Mouse (Mus musculus) gastrocnemius, postnatal 25 days (tissue): ENCODE data around the gene Tada2b. TPM values are rescaled to one million over a fixed set of nuclear protein-coding genes. Genes with fewer than 3 reads are reported as not detected.

Source experiments
- DNase-seq: peaks from one replicate; pipeline ENCODE4 v3.0.0; 2022
- total RNA-seq, 2 experiments: library from RNA; stranded (reverse); gene quantifications; 1 replicate in 1 of 2; 2 replicates in 1 of 2; pipeline ENCODE4 v1.2.3; 2021

Tada2b gene
- total RNA-seq, 2 experiments from 2014 or later, result 10.5 to 11.6 TPM

- no peak for DNase-seq
Measured at GRCm38 (mm10) chr5:36445028-36445427, 39.1 kb downstream of the Tada2b start.

GRCm38 (mm10) chr5:36444611-36445010 is 39.5 kb downstream of the Tada2b start:
- DNase-seq, result no peak

GRCm38 (mm10) chr5:36440741-36441140 is 43.3 kb downstream of the Tada2b start:
- no peak for DNase-seq

- DNase-seq, result no peak
Measured at GRCm38 (mm10) chr5:36436858-36437257, 47.2 kb downstream of the Tada2b start.

GRCm38 (mm10) chr5:36434398-36434967 is 49.6 kb downstream of the Tada2b start:
- DNase-seq, result no peak

- DNase-seq, result no peak
Measured at GRCm38 (mm10) chr5:36431711-36432110, 52.4 kb downstream of the Tada2b start.

GRCm38 (mm10) chr5:36429551-36429950 is 54.5 kb downstream of the Tada2b start:
- no peak for DNase-seq

GRCm38 (mm10) chr5:36427831-36428230 is 56.3 kb downstream of the Tada2b start:
- DNase-seq, result no peak

GRCm38 (mm10) chr5:36426404-36426803 is 57.7 kb downstream of the Tada2b start:
- no peak for DNase-seq

GRCm38 (mm10) chr5:36424676-36425075 is 59.4 kb downstream of the Tada2b start:
- DNase-seq, result no peak

Other genes with a start within 250 kb of the Tada2b start
- gene Sorcs2, start 86.1 kb downstream of the Tada2b start, total RNA-seq, result 1 to 10 TPM; 2.2 to 4.3 TPM
- 10 to 100 TPM; 31.7 to 33.2 TPM for gene Grpel1, start 19.3 kb downstream of the Tada2b start, total RNA-seq
- under 1 TPM; 0.08 to 0.11 TPM for gene Ccdc96, start 303 bp upstream of the Tada2b start, total RNA-seq
- 10 to 100 TPM; 12.6 to 13.5 TPM for gene Tbc1d14, start 109.0 kb upstream of the Tada2b start, total RNA-seq
- gene D5Ertd579e, start 211.7 kb upstream of the Tada2b start, total RNA-seq, result 10 to 100 TPM; 67.6 to 73.7 TPM